Mouse (Mus musculus): ENCODE results near the gene Lhfpl2.

GRCm38 (mm10) chr13:94147257-94147656, 89.7 kb downstream of the Lhfpl2 start:
- TF ChIP-seq CTCF (IDR thresholded peaks at IDR 0.05; ENCODE audit: low read depth), result peak; percentile 77
- TF ChIP-seq EP300 (optimal IDR thresholded peaks at IDR 0.05), result no peak
